Mouse (Mus musculus): ENCODE measurements around the gene Zfp445.

DNA sequence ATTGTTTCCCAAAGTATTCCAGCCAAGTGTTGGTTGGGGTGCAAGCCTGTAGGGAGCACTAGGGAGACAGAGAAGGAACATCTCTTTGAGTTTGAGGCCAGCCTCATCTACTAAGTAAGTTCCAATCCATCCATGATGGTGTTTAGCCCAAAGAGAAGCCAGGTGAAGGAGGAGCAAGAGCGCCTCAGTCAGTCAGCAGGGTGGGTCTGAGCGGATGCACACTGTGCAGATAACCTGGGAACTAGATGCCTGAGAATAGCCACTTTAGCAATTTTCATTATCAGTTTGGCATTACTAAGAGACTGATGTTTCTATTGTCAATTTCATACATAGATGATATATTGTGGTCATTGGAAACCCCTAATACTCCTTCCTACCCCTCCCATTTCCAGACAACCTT, 51.0 kb downstream of the Zfp445 start:
- TF ChIP-seq CTCF (IDR thresholded peaks at IDR 0.05; ENCODE audit: low read depth) (no peak), EP300 (IDR thresholded peaks at IDR 0.05; ENCODE audit: low read depth) (no peak)
